Mouse (Mus musculus) limb, embryonic 11.5 days (tissue): ENCODE data around the gene Rnf167. TPM values are rescaled to one million over a fixed set of nuclear protein-coding genes. Genes with fewer than 3 reads are reported as not detected.

Experiments used
- ATAC-seq: fragments of 200-750 bp; cut with Nextera tagmentation; 2 replicates; pipeline ENCODE4 v1.8.0; 2017; ENCODE audit warnings: low read depth; ENCODE audit not compliant: insufficient number of reproducible peaks, low FRiP score, low TSS enrichment
- DNase-seq: peaks from one replicate; pipeline ENCODE4 v3.0.0-alpha.2; 2015; ENCODE audit warnings: low spot score
- H3K27ac ChIP-seq: fragments of 300-500 bp; sonication (generic); replicated peaks from 2 replicates; pipeline ENCODE4 v1.5.1; 2014; ENCODE audit warnings: low read depth, mild to moderate bottlenecking, low read length
- H3K27me3 ChIP-seq: fragments of 300-500 bp; sonication (generic); 2 replicates; pipeline ENCODE4 v1.6.1; 2014; ENCODE audit warnings: mild to moderate bottlenecking, low read length, mixed read lengths; ENCODE audit not compliant: control insufficient read depth, insufficient read depth
- H3K36me3 ChIP-seq: fragments of 300-500 bp; sonication (generic); 2 replicates; pipeline ENCODE4 v1.6.1; 2014; ENCODE audit warnings: mild to moderate bottlenecking, low read length, moderate library complexity, mixed read lengths; ENCODE audit not compliant: control insufficient read depth, insufficient read depth
- H3K4me1 ChIP-seq: fragments of 300-500 bp; sonication (generic); 2 replicates; pipeline ENCODE4 v1.6.1; 2014; ENCODE audit warnings: low read length, mixed read lengths; ENCODE audit not compliant: control insufficient read depth, insufficient read depth
- H3K4me2 ChIP-seq: fragments of 300-500 bp; sonication (generic); 2 replicates; pipeline ENCODE4 v1.6.1; 2014; ENCODE audit warnings: low read depth, mild to moderate bottlenecking, moderate library complexity; ENCODE audit not compliant: severe bottlenecking
- H3K4me3 ChIP-seq: fragments of 300-500 bp; sonication (generic); 2 replicates; pipeline ENCODE4 v1.5.1; 2014; ENCODE audit warnings: low read depth, low read length
- H3K9ac ChIP-seq: fragments of 300-500 bp; sonication (generic); 2 replicates; pipeline ENCODE4 v1.6.1; 2014; ENCODE audit warnings: mild to moderate bottlenecking, low read length
- H3K9me3 ChIP-seq: fragments of 300-500 bp; sonication (generic); 2 replicates; pipeline ENCODE4 v1.6.1; 2016; ENCODE audit warnings: low read length; ENCODE audit not compliant: control insufficient read depth
- WGBS: fragments of 180-500 bp; shearing (Covaris S2); extraction: QIAGEN DNeasy Blood & Tissue Kit; methylation state at CpG from one replicate; pipeline ENCODE4 v1.1.7; 2014; 5-methylcytosine and 5-hydroxymethylcytosine counted together
- polyA plus RNA-seq: library from polyadenylated mRNA; unstranded; fragments of >200 nt; fragmentation: Nextera tagmentation; extraction: Ambion mirVana; gene quantifications from 2 replicates; pipeline ENCODE4 v1.2.1, GENCODE M21; 2014

The Rnf167 gene
- polyA plus RNA-seq, 1 experiment from 2014 or later, result 99.1 TPM

- DNase-seq (peak; percentile 89), ATAC-seq (peak; percentile 31)
- peaks cover 15% of the 10 kb centered on the region for H3K4me1 ChIP-seq
- peak overlapping the region; percentile 69 for H3K9ac ChIP-seq
- peak overlapping the region; percentile 57 for H3K4me3 ChIP-seq
- H3K27me3 ChIP-seq, result no peaks in the 10 kb centered on the region
- peak overlapping the region; percentile 89 for H3K4me2 ChIP-seq
- peak overlapping the region; percentile 89 for H3K27ac ChIP-seq
- H3K36me3 ChIP-seq, result peaks cover 6% of the 10 kb centered on the region
- H3K9me3 ChIP-seq, result no peaks in the 10 kb centered on the region
- under 1% methylated on average over 31 of the region's 31 CpGs for WGBS
These were observed 22.7 kb downstream of the Rnf167 start for GRCm38 (mm10) chr11:70669582-70670345.

- H3K9ac ChIP-seq, result peak overlapping the region; percentile 69
- 61% methylated on average over 14 of the region's 14 CpGs for WGBS
- H3K27me3 ChIP-seq, result no peaks in the 10 kb centered on the region
- DNase-seq, result no peak
- peak overlapping the region; percentile 57 for H3K4me3 ChIP-seq
- peaks cover 15% of the 10 kb centered on the region for H3K4me1 ChIP-seq
- no peak for ATAC-seq
- H3K27ac ChIP-seq, result peak overlapping the region; percentile 89
- peaks cover 3% of the 10 kb centered on the region for H3K36me3 ChIP-seq
- no peaks in the 10 kb centered on the region for H3K9me3 ChIP-seq
- peak overlapping the region; percentile 89 for H3K4me2 ChIP-seq
These were observed 23.4 kb downstream of the Rnf167 start for GRCm38 (mm10) chr11:70670483-70670882.

GRCm38 (mm10) chr11:70671333-70672047 is 24.5 kb downstream of the Rnf167 start:
- WGBS, result 88% methylated on average over 16 of the region's 16 CpGs
- ATAC-seq (no peak), DNase-seq (no peak)
- no peaks in the 10 kb centered on the region for H3K27me3 ChIP-seq
- H3K9me3 ChIP-seq, result no peaks in the 10 kb centered on the region
- no peak overlapping the region for H3K27ac ChIP-seq
- H3K36me3 ChIP-seq, result no peaks in the 10 kb centered on the region; the same call in 1 of the 2 replicates
- no peak overlapping the region for H3K4me3 ChIP-seq
- no peak overlapping the region for H3K9ac ChIP-seq
- H3K4me2 ChIP-seq, result no peak overlapping the region
- peaks cover 15% of the 10 kb centered on the region for H3K4me1 ChIP-seq

GRCm38 (mm10) chr11:70674014-70674413 is 27.0 kb downstream of the Rnf167 start:
- no peak overlapping the region for H3K4me3 ChIP-seq
- H3K27me3 ChIP-seq, result no peaks in the 10 kb centered on the region
- WGBS, result 78% methylated on average over 6 of the region's 6 CpGs
- no peaks in the 10 kb centered on the region; the same call in none of the 2 replicates for H3K36me3 ChIP-seq
- no peaks in the 10 kb centered on the region for H3K9me3 ChIP-seq
- H3K27ac ChIP-seq, result no peak overlapping the region
- H3K4me1 ChIP-seq, result peaks cover 6% of the 10 kb centered on the region
- ATAC-seq (no peak), DNase-seq (no peak)
- H3K4me2 ChIP-seq, result no peak overlapping the region
- no peak overlapping the region for H3K9ac ChIP-seq

- Histone ChIP-seq H3K27me3 (no peaks in the 10 kb centered on the region), H3K9ac (no peak overlapping the region), H3K9me3 (no peaks in the 10 kb centered on the region), H3K36me3 (no peaks in the 10 kb centered on the region; the same call in none of the 2 replicates), H3K27ac (no peak overlapping the region), H3K4me1 (peaks cover 6% of the 10 kb centered on the region), H3K4me2 (no peak overlapping the region), H3K4me3 (no peak overlapping the region)
- no peak for ATAC-seq
- DNase-seq, result no peak
- 70% methylated on average over 11 of the region's 11 CpGs for WGBS
These were observed 27.5 kb downstream of the Rnf167 start for GRCm38 (mm10) chr11:70674501-70674900.

- no peak overlapping the region for H3K4me2 ChIP-seq
- no peak for ATAC-seq
- H3K27ac ChIP-seq, result no peak overlapping the region
- H3K27me3 ChIP-seq, result no peaks in the 10 kb centered on the region
- H3K36me3 ChIP-seq, result no peaks in the 10 kb centered on the region; the same call in none of the 2 replicates
- 0 out of 2 replicates have a peak overlapping the region, but pooled peaks have one; percentile 12 for H3K9ac ChIP-seq
- H3K4me1 ChIP-seq, result peaks cover 6% of the 10 kb centered on the region; the same call in 1 of the 2 replicates
- no peak overlapping the region for H3K4me3 ChIP-seq
- no peaks in the 10 kb centered on the region for H3K9me3 ChIP-seq
- WGBS, result 78% methylated on average over 9 of the region's 9 CpGs
- DNase-seq, result no peak
These were observed 31.1 kb downstream of the Rnf167 start for GRCm38 (mm10) chr11:70678092-70678491.

- 58% methylated on average over 2 of the region's 2 CpGs for WGBS
These were observed 31.5 kb downstream of the Rnf167 start for GRCm38 (mm10) chr11:70678576-70678975.

GRCm38 (mm10) chr11:70679361-70679760 is 32.3 kb downstream of the Rnf167 start:
- ATAC-seq (no peak), DNase-seq (no peak)
- WGBS, result 95% methylated on average over 8 of the region's 8 CpGs
- H3K9me3 ChIP-seq, result no peaks in the 10 kb centered on the region
- H3K9ac ChIP-seq, result no peak overlapping the region
- H3K27me3 ChIP-seq, result no peaks in the 10 kb centered on the region
- no peak overlapping the region for H3K4me3 ChIP-seq
- H3K4me2 ChIP-seq, result no peak overlapping the region
- no peak overlapping the region for H3K27ac ChIP-seq
- peaks cover 3% of the 10 kb centered on the region for H3K36me3 ChIP-seq
- peaks cover 6% of the 10 kb centered on the region; the same call in 1 of the 2 replicates for H3K4me1 ChIP-seq

More at GRCm38 (mm10) chr11:70678576-70678975, 31.5 kb downstream of the Rnf167 start:
- Histone ChIP-seq H3K27ac (no peak overlapping the region), H3K9ac (no peak overlapping the region), H3K4me2 (no peak overlapping the region), H3K9me3 (no peaks in the 10 kb centered on the region), H3K27me3 (no peaks in the 10 kb centered on the region), H3K36me3 (no peaks in the 10 kb centered on the region; the same call in none of the 2 replicates), H3K4me1 (peaks cover 6% of the 10 kb centered on the region; the same call in 1 of the 2 replicates), H3K4me3 (no peak overlapping the region)
- DNase-seq (no peak), ATAC-seq (no peak)
